Mouse (Mus musculus): ENCODE data around the gene Ifrd2. TPM values are rescaled to one million over a fixed set of nuclear protein-coding genes. Genes with fewer than 3 reads are reported as not detected.
A peak's percentile ranks its signal among the peaks of the same experiment; 100 is the strongest.

The Ifrd2 gene
- polyA plus RNA-seq, 1 experiment from 2014 or later: 14.4 TPM

DNA sequence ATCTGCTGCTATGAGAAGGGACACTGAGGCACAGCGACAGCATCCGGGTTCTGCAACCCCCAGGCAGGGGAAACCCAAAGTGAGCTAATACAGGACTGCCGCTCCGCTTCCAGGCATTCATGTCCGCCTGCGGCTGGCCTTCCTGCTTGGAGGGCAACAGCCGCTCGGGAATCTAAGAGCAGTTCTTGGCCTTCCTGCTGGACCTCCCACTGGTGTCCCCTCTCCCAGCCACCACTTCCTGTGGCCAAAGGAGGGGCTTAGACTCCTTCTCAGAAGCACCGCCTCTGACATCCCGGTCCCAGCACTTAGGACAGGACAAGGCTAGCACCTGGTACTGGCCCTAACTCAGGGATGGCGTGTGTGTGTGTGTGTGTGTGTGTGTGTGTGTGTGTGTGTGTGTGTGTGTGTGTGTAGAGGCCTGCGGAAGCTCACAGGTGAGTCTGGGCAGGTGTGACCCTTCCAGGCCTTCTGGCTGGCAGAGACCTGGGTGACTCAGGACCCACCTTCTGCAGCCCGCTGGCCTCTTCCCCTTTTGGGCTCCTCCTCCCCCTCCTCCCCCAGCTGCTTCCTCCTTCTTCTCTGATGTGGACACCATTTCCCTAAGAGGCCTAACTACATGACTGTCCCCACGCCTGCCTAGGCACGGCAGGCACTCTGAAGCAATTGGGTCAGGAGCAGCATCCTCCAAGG, 41.4 kb downstream of the Ifrd2 start:
- H3K27ac ChIP-seq (replicated peaks): peak overlapping the region; percentile 89
- WGBS: 35% methylated on average over 14 of the region's 15 CpGs
- peak overlapping the region; percentile 40 for H3K9ac ChIP-seq (replicated peaks)
- peaks cover 94% of the 10 kb centered on the region for H3K4me1 ChIP-seq
- H3K4me2 ChIP-seq: peak overlapping the region; percentile 44
- H3K36me3 ChIP-seq: no peaks in the 10 kb centered on the region
- no peaks in the 10 kb centered on the region for H3K27me3 ChIP-seq (replicated peaks)
- 0 out of 2 replicates have a peak overlapping the region, but pooled peaks have one; percentile 4 for H3K4me3 ChIP-seq (replicated peaks)
- no peaks in the 10 kb centered on the region for H3K9me3 ChIP-seq (replicated peaks)
- ATAC-seq (ENCODE audit: low FRiP score): no peak

DNA sequence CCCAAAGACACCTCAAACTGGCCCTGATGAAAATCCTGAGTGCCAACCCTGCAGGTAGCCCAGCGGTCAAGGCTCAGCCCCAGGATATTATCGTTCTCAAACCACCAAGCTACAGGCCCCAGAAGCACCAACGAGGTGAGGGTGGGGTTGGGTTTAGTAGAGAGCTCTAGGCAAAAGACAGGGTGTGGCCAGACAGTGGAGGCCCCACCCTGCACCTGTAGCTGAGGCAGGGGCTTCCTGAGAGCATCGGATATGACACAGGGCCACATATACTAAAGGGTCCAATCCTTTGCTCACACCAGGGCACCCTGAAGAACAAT, 41.9 kb downstream of the Ifrd2 start:
- H3K9ac ChIP-seq (replicated peaks): peak overlapping the region; percentile 34
- ATAC-seq (ENCODE audit: low FRiP score): no peak
- H3K4me2 ChIP-seq: peak overlapping the region; percentile 44
- peaks cover 99% of the 10 kb centered on the region for H3K4me1 ChIP-seq
- H3K27ac ChIP-seq (replicated peaks): peak overlapping the region; percentile 89
- H3K9me3 ChIP-seq (replicated peaks): no peaks in the 10 kb centered on the region
- WGBS: 23% methylated on average over 4 of the region's 4 CpGs
- 0 out of 2 replicates have a peak overlapping the region, but pooled peaks have one; percentile 4 for H3K4me3 ChIP-seq (replicated peaks)
- no peaks in the 10 kb centered on the region for H3K36me3 ChIP-seq
- H3K27me3 ChIP-seq (replicated peaks): no peaks in the 10 kb centered on the region

DNA sequence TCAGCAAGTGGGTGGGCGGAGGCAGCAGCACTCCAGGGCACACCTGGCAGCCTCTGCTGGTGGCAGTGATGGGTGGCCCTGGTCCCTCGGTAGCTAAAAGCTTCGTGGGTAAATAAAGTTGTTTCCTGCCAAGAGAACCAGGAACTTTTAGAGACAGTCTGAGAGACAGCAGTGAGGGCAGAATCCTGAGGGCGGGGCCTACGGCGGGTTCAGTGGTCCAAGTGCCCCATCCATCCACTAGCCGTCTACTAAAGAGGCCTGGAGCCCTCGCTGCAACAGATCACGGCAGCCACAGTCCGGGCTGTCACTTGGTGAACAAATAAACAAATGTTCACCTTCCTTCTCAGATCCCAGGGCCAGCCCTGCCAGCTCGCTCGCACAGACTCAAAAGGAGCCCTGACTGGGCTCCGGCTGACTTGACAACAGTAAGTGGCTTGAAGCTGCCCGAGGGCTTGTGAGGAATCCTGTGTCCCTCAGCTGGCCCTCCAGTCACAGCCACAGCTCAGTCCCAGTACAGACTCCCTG, 42.5 kb downstream of the Ifrd2 start:
- H3K9me3 ChIP-seq (replicated peaks): no peaks in the 10 kb centered on the region
- no peaks in the 10 kb centered on the region for H3K27me3 ChIP-seq (replicated peaks)
- peak overlapping the region; percentile 34; the same call in 1 of the 2 replicates for H3K9ac ChIP-seq (replicated peaks)
- peak overlapping the region; percentile 44 for H3K4me2 ChIP-seq
- peaks cover 97% of the 10 kb centered on the region for H3K4me1 ChIP-seq
- H3K4me3 ChIP-seq (replicated peaks): peak overlapping the region; percentile 10; the same call in 1 of the 2 replicates
- peak; percentile 6; the same call in 1 of the 2 replicates for ATAC-seq (ENCODE audit: low FRiP score)
- no peaks in the 10 kb centered on the region for H3K36me3 ChIP-seq
- WGBS: 9% methylated on average over 14 of the region's 14 CpGs
- peak overlapping the region; percentile 89 for H3K27ac ChIP-seq (replicated peaks)

DNA sequence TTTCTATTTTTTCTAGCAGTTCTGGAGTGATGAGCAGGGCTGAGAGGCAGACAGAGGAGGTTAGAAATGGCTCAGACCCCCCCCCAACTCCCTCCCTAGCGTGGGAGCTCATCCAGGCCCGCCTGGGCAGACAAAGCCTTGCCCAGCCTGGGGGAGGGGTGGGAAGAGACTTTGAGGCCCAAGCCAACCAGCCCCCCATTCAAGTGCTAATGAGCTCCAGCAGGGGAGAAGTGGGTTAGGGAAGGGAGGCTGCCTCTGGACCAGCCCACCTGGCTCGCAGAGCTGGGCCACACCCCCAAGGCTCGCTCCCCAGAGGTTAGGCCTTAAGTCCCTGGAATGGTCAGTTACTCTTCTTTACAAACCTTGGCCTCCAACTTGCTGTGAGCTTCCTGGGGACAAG, 43.1 kb downstream of the Ifrd2 start:
- no peaks in the 10 kb centered on the region for H3K9me3 ChIP-seq (replicated peaks)
- no peaks in the 10 kb centered on the region for H3K36me3 ChIP-seq
- no peaks in the 10 kb centered on the region for H3K27me3 ChIP-seq (replicated peaks)
- 9% methylated on average over 4 of the region's 4 CpGs for WGBS
- peak overlapping the region; percentile 89 for H3K27ac ChIP-seq (replicated peaks)
- H3K4me2 ChIP-seq: peak overlapping the region; percentile 44
- H3K4me3 ChIP-seq (replicated peaks): peak overlapping the region; percentile 10; the same call in 1 of the 2 replicates
- peaks cover 94% of the 10 kb centered on the region for H3K4me1 ChIP-seq
- ATAC-seq (ENCODE audit: low FRiP score): peak; percentile 22; the same call in 1 of the 2 replicates
- H3K9ac ChIP-seq (replicated peaks): peak overlapping the region; percentile 34; the same call in 1 of the 2 replicates

DNA sequence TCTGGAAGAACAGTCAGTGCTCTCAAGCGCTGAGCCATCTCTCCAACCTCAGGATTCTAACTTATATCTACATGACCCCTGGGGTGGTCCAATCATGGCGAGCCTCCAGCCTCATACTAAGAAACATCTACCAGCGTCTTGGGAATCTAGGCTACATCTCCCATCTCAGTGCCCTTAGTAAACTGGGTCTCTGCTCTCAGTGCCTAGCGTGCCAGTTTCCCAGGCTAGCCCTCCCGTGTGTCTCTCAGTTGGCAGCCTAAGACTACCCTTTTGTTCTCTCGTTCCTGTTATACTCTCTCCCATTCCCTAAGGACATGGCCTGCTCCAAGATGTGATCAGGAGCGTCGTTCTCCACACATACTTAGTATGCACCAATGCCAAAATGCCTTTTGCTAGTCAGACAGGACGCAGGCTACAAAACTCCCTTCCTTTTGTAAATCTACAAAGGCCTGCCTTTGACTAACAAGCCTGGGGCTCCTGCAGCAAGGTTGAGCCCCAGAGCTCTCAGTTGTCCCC, 43.9 kb downstream of the Ifrd2 start:
- H3K4me3 ChIP-seq (replicated peaks): no peak overlapping the region
- no peaks in the 10 kb centered on the region for H3K36me3 ChIP-seq

DNA sequence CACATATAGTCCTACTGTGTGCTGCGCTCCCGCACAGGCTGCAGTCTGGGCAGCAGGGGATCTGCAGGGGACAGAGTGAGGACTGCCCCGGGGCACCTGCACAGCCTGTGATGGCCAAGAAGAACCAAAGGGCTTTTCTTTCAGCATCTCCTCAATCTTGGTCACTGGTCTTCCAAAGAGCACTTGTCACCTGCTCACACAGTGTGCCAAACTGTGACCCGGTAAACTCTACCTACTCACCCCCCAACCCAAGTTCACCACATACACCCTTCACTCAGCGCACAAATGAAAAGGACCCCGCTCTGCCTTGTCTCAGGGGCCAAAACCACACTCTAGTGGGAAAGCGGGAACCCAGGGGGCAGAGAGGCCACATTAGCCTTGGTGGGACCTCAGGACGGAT, 44.4 kb downstream of the Ifrd2 start:
- H3K9me3 ChIP-seq (replicated peaks): no peaks in the 10 kb centered on the region
- peak overlapping the region; percentile 85 for H3K4me3 ChIP-seq (replicated peaks)
- 68% methylated on average over 8 of the region's 8 CpGs for WGBS
- H3K9ac ChIP-seq (replicated peaks): no peak overlapping the region; the same call in 1 of the 2 replicates
- peak overlapping the region; percentile 89 for H3K27ac ChIP-seq (replicated peaks)
- H3K27me3 ChIP-seq (replicated peaks): no peaks in the 10 kb centered on the region
- H3K4me1 ChIP-seq: peaks cover 93% of the 10 kb centered on the region
- no peaks in the 10 kb centered on the region for H3K36me3 ChIP-seq
- H3K4me2 ChIP-seq: peak overlapping the region; percentile 85
- no peak for ATAC-seq (ENCODE audit: low FRiP score)

More for the DNA sequence above, 43.9 kb downstream of the Ifrd2 start:
- peak overlapping the region; percentile 89 for H3K27ac ChIP-seq (replicated peaks)
- no peaks in the 10 kb centered on the region for H3K27me3 ChIP-seq (replicated peaks)
- no peak overlapping the region; the same call in 1 of the 2 replicates for H3K9ac ChIP-seq (replicated peaks)
- peaks cover 94% of the 10 kb centered on the region for H3K4me1 ChIP-seq
- peak overlapping the region; percentile 85 for H3K4me2 ChIP-seq
- WGBS: 28% methylated on average over 9 of the region's 9 CpGs
- no peak for ATAC-seq (ENCODE audit: low FRiP score)
- no peaks in the 10 kb centered on the region for H3K9me3 ChIP-seq (replicated peaks)

DNA sequence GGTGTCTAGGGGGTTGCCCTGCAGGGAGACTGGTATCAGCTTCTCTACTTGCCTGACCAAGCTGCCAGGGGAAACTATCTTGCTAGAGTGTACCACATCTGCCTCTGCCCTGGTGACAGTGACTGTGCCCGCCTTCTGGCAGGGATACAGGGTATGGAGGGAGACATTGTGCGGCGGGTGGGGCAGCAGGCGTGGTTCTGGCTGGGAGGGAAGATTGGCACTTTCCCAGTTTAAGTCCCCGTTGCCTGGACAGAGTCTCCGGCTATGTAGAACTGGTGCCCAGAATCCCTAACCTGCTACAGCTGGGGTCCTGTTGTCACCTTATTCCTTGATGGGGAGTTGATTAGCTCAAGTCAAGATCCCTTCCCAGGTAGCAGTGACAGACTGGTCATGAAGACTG, 45.0 kb downstream of the Ifrd2 start:
- ATAC-seq (ENCODE audit: low FRiP score): no peak
- H3K4me3 ChIP-seq (replicated peaks): peak overlapping the region; percentile 85
- peaks cover 93% of the 10 kb centered on the region for H3K4me1 ChIP-seq
- no peaks in the 10 kb centered on the region for H3K9me3 ChIP-seq (replicated peaks)
- no peaks in the 10 kb centered on the region for H3K36me3 ChIP-seq
- WGBS: 27% methylated on average over 6 of the region's 6 CpGs
- peak overlapping the region; percentile 87 for H3K9ac ChIP-seq (replicated peaks)
- no peaks in the 10 kb centered on the region for H3K27me3 ChIP-seq (replicated peaks)
- peak overlapping the region; percentile 85 for H3K4me2 ChIP-seq
- H3K27ac ChIP-seq (replicated peaks): peak overlapping the region; percentile 89

DNA sequence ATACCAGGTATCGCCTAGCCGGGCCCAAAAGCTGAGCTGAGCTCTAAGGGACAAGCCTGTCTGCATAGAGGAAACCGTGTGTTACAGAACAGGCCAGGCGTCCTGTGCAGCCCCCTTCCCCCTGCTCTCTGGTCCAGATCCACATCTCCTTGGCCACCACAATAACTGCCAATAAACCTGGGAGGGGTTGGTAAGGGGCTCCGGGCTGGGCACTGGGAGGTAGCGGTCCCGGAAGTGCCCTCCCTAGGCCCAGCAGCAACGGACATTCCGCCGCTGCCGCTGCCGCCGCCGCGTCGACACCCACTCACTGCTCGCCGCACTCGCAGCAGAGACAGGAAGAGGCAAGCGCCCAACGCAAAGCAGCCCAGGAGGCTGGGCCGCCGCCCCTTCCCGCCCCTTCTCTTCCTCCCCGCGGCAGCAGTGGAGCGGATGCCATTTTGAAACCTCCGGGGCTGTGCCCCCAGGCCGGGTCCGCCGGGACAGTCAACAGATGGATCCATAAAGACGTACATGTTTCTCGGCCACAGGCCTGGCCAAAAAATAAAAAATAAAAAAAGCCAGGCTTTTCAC, 45.7 kb downstream of the Ifrd2 start:
- peak overlapping the region; percentile 85 for H3K4me3 ChIP-seq (replicated peaks)
- H3K9ac ChIP-seq (replicated peaks): peak overlapping the region; percentile 87
- no peaks in the 10 kb centered on the region for H3K27me3 ChIP-seq (replicated peaks)
- H3K9me3 ChIP-seq (replicated peaks): no peaks in the 10 kb centered on the region
- H3K4me2 ChIP-seq: peak overlapping the region; percentile 85
- WGBS: 2% methylated on average over 32 of the region's 33 CpGs
- H3K36me3 ChIP-seq: no peaks in the 10 kb centered on the region
- peaks cover 87% of the 10 kb centered on the region for H3K4me1 ChIP-seq
- H3K27ac ChIP-seq (replicated peaks): peak overlapping the region; percentile 89
- peak; percentile 6; the same call in 1 of the 2 replicates for ATAC-seq (ENCODE audit: low FRiP score)

DNA sequence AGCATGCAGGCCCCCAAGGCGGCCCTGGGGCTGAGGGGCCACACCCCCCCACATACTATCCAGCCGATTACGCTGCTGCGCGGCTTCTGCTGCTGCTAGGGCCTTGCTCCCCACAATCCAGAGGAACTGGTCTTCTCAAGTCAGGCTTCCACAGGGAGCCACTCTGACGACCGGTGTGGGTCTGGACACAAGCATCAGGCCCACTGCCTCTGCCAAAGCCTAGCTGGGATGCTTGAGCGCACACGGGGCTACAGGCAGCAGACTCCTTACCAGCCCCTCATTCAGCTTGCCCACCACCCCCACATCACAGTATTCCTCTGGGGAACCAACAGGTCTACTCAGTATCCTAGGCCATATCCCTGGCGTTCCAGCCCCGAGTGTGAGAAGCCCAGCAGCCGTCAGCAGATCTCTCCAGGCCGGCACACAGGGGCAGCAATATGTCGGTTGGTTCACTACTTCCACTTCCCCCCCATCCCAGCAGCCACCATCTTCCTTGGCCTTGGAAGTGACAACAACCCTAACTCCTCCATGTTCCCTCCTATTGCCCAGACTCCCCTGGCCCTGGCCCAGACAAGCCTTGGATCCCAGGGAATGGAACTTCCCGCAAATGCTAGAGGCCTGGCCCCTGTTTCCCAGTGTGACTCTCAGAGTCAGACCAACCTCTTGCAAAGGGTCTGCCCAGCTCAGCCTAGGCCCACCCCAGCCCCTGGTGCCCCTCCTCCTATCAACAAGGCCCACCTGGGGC, 46.4 kb downstream of the Ifrd2 start:
- H3K27ac ChIP-seq (replicated peaks): peak overlapping the region; percentile 89
- peaks cover 81% of the 10 kb centered on the region for H3K4me1 ChIP-seq

DNA sequence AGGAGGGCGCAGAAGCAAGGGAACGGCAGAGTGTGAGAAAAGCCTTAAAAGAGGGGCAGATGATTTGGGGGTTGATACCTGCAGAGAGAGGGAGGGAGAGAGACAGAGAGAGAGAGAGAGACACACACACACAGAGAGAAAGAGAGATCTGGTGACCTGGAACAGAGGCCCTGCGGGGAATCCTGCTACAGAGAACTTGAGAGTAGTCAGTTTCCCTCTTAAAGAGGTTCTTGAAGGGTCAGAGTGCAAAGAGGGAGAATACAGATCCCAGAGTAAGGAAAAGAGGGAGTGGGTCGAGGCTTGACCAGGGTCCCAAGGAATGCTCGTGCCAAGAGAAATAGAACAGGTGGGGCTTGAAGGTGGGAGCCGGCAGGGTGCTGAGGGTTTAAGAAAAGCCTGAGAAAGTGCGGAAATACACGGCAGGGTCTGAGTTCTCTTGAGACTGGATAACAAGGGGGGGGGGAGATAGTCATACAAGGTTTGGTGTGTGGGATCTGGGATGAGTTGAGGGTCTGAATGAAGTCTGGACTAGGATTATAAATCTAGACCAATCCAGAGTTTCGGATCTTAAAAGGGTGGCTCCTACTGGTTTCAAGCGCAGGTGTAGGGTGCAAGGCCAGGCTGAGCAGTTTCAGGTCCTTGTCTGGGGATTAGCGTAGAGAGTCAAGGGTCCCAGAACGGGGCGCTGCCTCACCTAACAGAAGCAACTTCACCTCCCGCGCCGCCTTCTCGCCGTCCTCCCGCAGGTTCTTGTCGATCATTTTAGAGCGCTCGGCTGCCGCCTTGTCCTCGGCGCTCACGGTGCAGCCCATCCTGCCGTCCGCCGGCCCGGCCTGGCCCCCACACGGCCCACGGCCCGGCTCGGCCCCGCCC, 47.2 kb downstream of the Ifrd2 start:
- Histone ChIP-seq H3K27me3 (replicated peaks) (no peaks in the 10 kb centered on the region), H3K4me2 (peak overlapping the region; percentile 85), H3K27ac (replicated peaks) (peak overlapping the region; percentile 89), H3K4me3 (replicated peaks) (peak overlapping the region; percentile 85), H3K9me3 (replicated peaks) (no peaks in the 10 kb centered on the region), H3K9ac (replicated peaks) (peak overlapping the region; percentile 87), H3K36me3 (no peaks in the 10 kb centered on the region), H3K4me1 (peaks cover 73% of the 10 kb centered on the region)
- no peak for ATAC-seq (ENCODE audit: low FRiP score)
- WGBS: under 1% methylated on average over 35 of the region's 35 CpGs

More for the DNA sequence above, 46.4 kb downstream of the Ifrd2 start:
- Histone ChIP-seq H3K9me3 (replicated peaks) (no peaks in the 10 kb centered on the region), H3K36me3 (no peaks in the 10 kb centered on the region), H3K4me3 (replicated peaks) (peak overlapping the region; percentile 85), H3K4me2 (peak overlapping the region; percentile 85), H3K27me3 (replicated peaks) (no peaks in the 10 kb centered on the region), H3K9ac (replicated peaks) (peak overlapping the region; percentile 87)
- 0% methylated on average over 15 of the region's 15 CpGs for WGBS
- no peak for ATAC-seq (ENCODE audit: low FRiP score)

Data from neural tube, embryonic 15.5 days (tissue).